ENCODE assay signal across 12 mouse cellular contexts in genomic region chr4:98455352-98455751, GRCm38 (mm10).
"Had no signal": no experiment of that assay in that cellular context is flagged by ENCODE, and none has a peak within 500 bp of the region (broad histone marks: within the 10 kb centered on the region; RNA-seq: fewer than 3 reads in every experiment).

No protein-coding gene starts in this region.

- ATAC-seq: lung, postnatal 0 days; midbrain, embryonic 15.5 days had no signal

- H3K4me1 ChIP-seq: liver, embryonic 13.5 days; midbrain, embryonic 12.5 days; midbrain, embryonic 15.5 days; stomach, embryonic 15.5 days had no signal

- DNase-seq: layer of hippocampus, adult 9-11 months; liver, embryonic 13.5 days; lung, embryonic 14.5 days; right cerebral cortex, postnatal 25 days; spleen, adult 18-20 months; thymus, postnatal 36 days had no signal

- H3K9ac ChIP-seq: liver, embryonic 13.5 days; lung, embryonic 14.5 days; midbrain, embryonic 12.5 days; midbrain, embryonic 15.5 days; stomach, embryonic 15.5 days had no signal

- H3K4me2 ChIP-seq: liver, embryonic 13.5 days; lung, embryonic 14.5 days; midbrain, embryonic 12.5 days; midbrain, embryonic 15.5 days; stomach, embryonic 15.5 days had no signal

- H3K36me3 ChIP-seq: liver, embryonic 13.5 days; midbrain, embryonic 12.5 days; midbrain, embryonic 15.5 days; stomach, embryonic 15.5 days had no signal

- H3K4me3 ChIP-seq: layer of hippocampus, adult 2 months; liver, embryonic 13.5 days; midbrain, embryonic 12.5 days; midbrain, embryonic 15.5 days; stomach, embryonic 15.5 days had no signal

- H3K9me3 ChIP-seq: liver, embryonic 13.5 days; midbrain, embryonic 12.5 days; midbrain, embryonic 15.5 days; stomach, embryonic 15.5 days had no signal

- H3K27ac ChIP-seq: layer of hippocampus, adult 2 months; liver, embryonic 13.5 days; macrophage; midbrain, embryonic 12.5 days; midbrain, embryonic 15.5 days; stomach, embryonic 15.5 days had no signal

- H3K27me3 ChIP-seq: liver, embryonic 13.5 days; midbrain, embryonic 12.5 days; midbrain, embryonic 15.5 days; stomach, embryonic 15.5 days had no signal
